Mouse (Mus musculus): ENCODE measurements around the gene Cmah.

Gene Cmah

GRCm38 (mm10) chr13:24517757-24518156 is 190.6 kb downstream of the Cmah start:
- DNase-seq (ENCODE audit: low read depth): no peak

DNA sequence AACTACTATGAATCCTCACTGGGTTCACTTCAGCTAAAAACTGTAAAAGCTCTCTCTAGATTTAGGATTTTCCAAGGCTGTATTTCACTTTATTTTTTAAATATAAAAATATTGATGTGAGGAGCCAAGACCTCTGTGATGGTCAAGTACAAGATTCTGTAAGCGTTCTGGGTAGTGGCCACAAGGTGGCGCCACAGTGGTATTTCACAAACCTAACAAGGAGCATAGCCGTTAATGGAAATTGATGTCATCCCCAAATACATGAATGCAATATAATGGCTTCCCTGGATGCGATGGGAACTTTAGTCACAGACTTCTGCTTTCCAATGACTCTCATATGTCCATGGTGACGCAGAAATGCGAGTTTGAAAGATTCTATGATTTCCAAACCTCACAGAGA is 191.7 kb downstream of the Cmah start:
- peak; percentile 86 for DNase-seq (ENCODE audit: low read depth)

DNA sequence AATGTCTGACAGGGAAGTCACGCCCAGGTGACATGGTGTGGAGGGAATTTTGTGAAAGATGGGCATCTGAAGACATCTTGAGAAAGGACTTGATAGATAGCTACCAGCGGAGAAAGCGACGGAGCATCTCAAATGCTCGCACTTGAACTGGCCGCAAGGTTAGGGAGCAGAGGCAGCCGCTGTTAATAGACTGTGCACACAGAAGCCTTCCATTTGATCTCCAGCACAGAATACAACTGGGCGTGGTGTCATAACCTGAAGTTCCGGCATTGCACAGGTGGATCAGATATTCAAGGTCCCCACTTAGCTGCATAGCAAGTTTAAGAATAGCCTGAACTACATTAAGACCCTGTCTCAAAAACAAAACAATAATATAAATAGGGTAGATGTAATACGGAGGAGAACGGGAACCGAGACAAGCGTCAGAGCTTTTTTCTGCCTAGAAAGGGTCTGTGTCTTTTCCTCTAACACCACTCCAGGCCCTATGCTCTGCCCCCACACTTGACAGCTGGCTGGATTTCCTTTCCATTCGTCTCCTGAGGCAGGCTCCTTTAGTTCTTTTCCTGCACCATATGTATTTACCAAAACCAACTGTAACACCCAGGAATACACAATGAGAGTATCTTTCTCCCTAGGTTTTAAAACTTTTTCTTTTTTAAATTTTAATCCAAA is 192.9 kb downstream of the Cmah start:
- DNase-seq (ENCODE audit: low read depth): no peak

DNA sequence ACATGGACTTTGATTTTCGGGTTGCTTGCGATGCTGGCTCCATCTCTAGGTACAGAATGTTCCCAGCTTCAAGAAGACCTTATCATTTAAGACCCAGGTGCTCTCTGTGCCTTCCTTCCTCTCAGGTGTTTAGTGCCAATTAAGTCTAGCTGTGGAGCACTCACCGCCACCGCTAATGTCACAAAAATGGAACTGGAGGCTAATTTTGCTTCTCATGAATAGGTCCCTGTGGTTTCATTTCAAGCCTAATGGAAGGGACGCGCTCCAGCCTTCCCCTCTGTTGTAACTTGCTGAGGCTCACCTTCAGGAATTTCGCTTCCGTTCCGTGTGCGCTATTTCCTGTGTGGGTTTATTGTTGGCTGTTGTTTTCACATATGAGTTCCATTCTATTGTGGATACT is 193.6 kb downstream of the Cmah start:
- DNase-seq (ENCODE audit: low read depth): no peak

DNA sequence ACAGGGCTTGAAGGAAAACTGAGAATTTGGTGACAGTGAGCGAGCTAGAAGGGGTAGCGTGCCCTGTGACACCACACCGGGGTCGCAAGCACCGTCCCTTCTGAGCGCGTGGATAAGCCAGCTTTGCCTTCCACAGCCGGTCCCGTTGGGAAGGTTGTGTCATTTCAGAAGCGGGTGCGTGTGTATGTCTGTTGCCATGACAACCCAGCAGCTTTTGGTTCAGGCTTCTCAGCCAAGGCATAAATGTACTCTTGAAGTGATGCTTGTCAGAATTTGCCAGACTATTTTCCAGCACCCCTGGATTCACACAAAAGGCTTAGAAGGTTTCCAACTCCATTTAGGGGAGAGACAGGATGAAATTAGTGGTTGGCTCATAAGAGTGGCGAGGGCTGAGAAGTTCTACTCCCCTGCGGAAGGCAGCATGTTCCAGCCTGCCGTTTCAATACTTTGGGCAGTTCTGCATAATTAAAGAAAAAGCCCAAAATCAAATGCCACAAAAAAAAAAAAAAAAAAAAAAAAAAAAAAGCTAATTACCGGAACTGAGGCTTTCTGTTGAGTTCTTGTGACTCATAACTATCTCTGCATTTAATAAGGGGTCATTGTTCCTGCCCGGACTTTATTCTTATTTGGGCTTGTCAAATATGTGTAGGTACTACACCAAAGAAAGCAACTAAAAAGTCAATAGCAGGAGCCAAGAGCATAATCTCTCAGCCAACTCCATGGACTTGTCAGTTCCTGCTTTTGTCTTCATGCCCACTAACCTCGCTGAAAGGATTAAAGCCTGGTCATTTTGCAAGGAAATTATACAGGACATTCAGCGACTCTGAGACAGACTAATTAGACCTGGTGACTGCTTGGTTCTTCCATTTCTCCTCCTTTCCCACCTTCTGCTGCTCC is 194.5 kb downstream of the Cmah start:
- DNase-seq (ENCODE audit: low read depth): peak; percentile 27

- no peak for DNase-seq (ENCODE audit: low read depth)
Observed at GRCm38 (mm10) chr13:24522343-24522837, 195.2 kb downstream of the Cmah start.

DNA sequence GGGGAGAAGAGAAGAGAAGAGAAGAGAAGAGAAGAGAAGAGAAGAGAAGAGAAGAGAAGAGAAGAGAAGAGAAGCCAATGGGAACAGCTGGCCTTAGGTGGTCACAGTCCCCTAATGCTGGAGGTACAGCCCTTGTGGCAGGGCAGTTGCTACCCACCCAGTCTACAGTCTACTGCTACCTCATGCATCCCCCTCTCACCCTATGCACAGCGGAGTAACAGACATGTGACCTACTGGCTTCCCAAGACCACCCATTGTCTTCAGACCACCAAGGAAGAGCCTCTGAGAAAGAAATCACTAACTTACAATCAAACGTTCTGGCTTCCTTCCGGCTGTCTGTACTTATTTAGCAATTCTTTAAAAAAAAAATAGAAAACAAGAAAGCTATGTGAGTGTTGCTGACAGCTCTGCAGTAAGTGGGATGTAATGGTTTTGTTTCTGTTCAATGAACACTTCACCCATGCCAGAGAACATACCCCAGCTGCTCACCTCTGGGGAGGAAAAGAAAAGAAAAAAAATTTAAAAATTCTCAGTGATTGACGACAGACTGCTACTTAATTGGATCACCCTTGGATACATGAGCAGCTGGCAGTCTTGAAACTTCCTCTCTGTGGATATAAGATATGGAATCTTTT is 196.5 kb downstream of the Cmah start:
- DNase-seq (ENCODE audit: low read depth): no peak

GRCm38 (mm10) chr13:24524468-24524867 is 197.3 kb downstream of the Cmah start:
- peak; percentile 82 for DNase-seq (ENCODE audit: low read depth)

- DNase-seq (ENCODE audit: low read depth): peak; percentile 24
Observed at GRCm38 (mm10) chr13:24525551-24525950, 198.3 kb downstream of the Cmah start.

DNA sequence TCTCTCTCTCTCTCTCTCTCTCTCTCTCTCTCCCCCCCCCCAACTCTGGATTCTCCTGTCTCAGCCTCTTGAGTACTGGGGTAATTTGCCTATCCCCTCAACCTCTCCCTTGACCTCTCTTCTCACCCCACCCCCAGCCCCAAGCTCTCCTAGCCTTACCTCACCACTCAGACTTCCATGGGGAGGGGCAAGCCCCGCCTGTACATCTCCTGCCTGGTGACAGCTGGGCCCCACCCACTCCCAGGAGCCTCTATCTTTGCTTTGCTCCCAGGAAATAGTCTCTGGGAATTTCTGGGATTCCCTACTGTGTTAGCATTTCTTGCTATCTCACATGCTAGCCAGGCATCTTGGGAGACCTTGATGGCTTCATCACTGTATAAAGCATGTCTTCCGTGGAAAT is 199.7 kb downstream of the Cmah start:
- no peak for DNase-seq (ENCODE audit: low read depth)
